Mouse (Mus musculus) bone marrow, adult 2 months (tissue): ENCODE results near the gene Vps25.

Source experiments
- CTCF ChIP-seq: fragments of 200-500 bp; IDR thresholded peaks from 2 replicates; pipeline ENCODE4 v1.5.1; 2011; ENCODE audit warnings: low read length, control low read depth; ENCODE audit not compliant: control insufficient read depth, insufficient read depth
- POLR2A ChIP-seq: fragments of 200-500 bp; IDR thresholded peaks from 2 replicates; pipeline ENCODE4 v1.6.1; 2011; ENCODE audit warnings: low read depth, mild to moderate bottlenecking, control low read depth, low read length, borderline replicate concordance; ENCODE audit not compliant: control insufficient read depth

DNA sequence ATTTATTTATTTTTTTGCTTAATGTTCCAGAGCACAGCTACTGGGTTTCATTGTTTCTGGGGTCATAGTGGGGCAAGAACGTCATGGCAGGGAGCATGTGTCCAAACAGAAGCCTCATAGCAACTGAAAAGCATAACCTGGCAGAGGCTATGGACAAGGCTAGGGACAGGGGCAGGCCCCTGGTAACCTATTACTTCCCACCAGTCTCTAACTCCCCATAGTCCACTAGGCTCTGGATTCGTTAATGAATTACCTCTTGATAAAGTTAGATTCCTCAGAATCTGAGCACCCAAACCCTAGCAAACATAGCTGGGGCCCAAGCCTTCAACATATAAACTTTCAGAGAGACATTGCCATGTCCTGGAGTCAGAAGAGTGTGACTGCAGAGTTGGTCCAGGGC, 2.5 kb upstream of the Vps25 start:
- TF ChIP-seq POLR2A (no peak), CTCF (no peak)
